In genomic region chr12:91589847-91590690, GRCm38 (mm10) we compare ENCODE assay signal across 8 mouse cellular contexts. TPM values are rescaled to one million over a fixed set of nuclear protein-coding genes. Genes with fewer than 3 reads are reported as not detected.
DNase-seq lines count a peak whose midpoint lies in the region; ATAC-seq and TF ChIP-seq lines count a peak whose summit lies in the region.

Gene Gtf2a1, minus strand, starts transcription at chr12:91590487.

- peak; percentile 99 for TF ChIP-seq POLR2A in olfactory bulb, adult 2 months (IDR thresholded peaks at IDR 0.05; ENCODE audit: insufficient read depth, low read depth, low read length)
- TF ChIP-seq POLR2A in thymus, adult 2 months (IDR thresholded peaks at IDR 0.05; ENCODE audit: control insufficient read depth, extremely low read depth, insufficient read depth, low read length, poor library complexity), result peak; percentile 100

- intact Hi-C loops in heart, postnatal 36 days (cut with DNase I), result loop anchor here (5.0 to 10.0 kb wide), 2 partner anchors 205 to 257 kb away; partner anchors contain the start of genes Cep128, Sel1l and Tshr

- WGBS in forebrain, embryonic 16.5 days, result 1% methylated on average over 59 of the region's 99 CpGs
- WGBS in lung, embryonic 14.5 days, result under 1% methylated on average over 77 of the region's 99 CpGs
- WGBS in olfactory bulb, adult 2 months, result under 1% methylated on average over 80 of the region's 99 CpGs
- under 1% methylated on average over 99 of the region's 99 CpGs for WGBS in thymus, adult 2 months

- in situ Hi-C loops in ES-E14 (cut with MboI; ENCODE audit: low sequenced_read_pairs in 2 of 2, unreplicated experiment in 2 of 2), result no loop called here

- peak within 1 kb of the TSS; percentile 99 for H3K9ac ChIP-seq in ES-E14 (ENCODE audit: insufficient read depth, low read depth, low read length, poor library complexity, severe bottlenecking)
- H3K9ac ChIP-seq in forebrain, embryonic 16.5 days (replicated peaks; ENCODE audit: low read depth, low read length), result peak within 1 kb of the TSS; percentile 100
- peak within 1 kb of the TSS; percentile 100 for H3K9ac ChIP-seq in lung, embryonic 14.5 days

- peak within 1 kb of the TSS; percentile 82 to 97 for H3K4me3 ChIP-seq in ES-E14 (ENCODE audit: insufficient read depth in 1 of 2, low read depth in 1 of 2, low read length in 2 of 2, poor library complexity in 1 of 2, severe bottlenecking in 1 of 2)
- peak within 1 kb of the TSS; percentile 84 for H3K4me3 ChIP-seq in forebrain, embryonic 16.5 days (replicated peaks; ENCODE audit: low read length)
- peak within 1 kb of the TSS; percentile 95 for H3K4me3 ChIP-seq in layer of hippocampus, adult 2 months
- H3K4me3 ChIP-seq in lung, embryonic 14.5 days (ENCODE audit: low read depth, low read length), result peak within 1 kb of the TSS; percentile 90
- peak within 1 kb of the TSS; percentile 88 for H3K4me3 ChIP-seq in olfactory bulb, adult 2 months (ENCODE audit: insufficient read depth, low read depth, low read length)
- H3K4me3 ChIP-seq in thymus, adult 2 months (ENCODE audit: control insufficient read depth, insufficient read depth, low read length), result peak within 1 kb of the TSS; percentile 94

- DNase-seq in ES-E14 (ENCODE audit: low read depth, low spot score), result peak; percentile 89
- peak; percentile 95 for DNase-seq in cerebellum, adult 11-12 months
- DNase-seq in heart, postnatal 36 days, result peak; percentile 94 to 97
- DNase-seq in layer of hippocampus, adult 2 months (ENCODE audit: low spot score in 2 of 2), result peak; percentile 90
- DNase-seq in lung, embryonic 14.5 days, result peak; percentile 96
- peak; percentile 94 for DNase-seq in thymus, adult 2 months

- H3K4me2 ChIP-seq in forebrain, embryonic 16.5 days (ENCODE audit: low read length), result peak within 1 kb of the TSS; percentile 74
- H3K4me2 ChIP-seq in lung, embryonic 14.5 days, result peak within 1 kb of the TSS; percentile 79

- ATAC-seq in forebrain, embryonic 16.5 days, result peak; percentile 77
- peak; percentile 82 for ATAC-seq in lung, embryonic 14.5 days (ENCODE audit: insufficient read depth)

- no peaks in the 10 kb centered on the region for H3K9me3 ChIP-seq in ES-E14 (ENCODE audit: control insufficient read depth, insufficient read depth, low read depth, low read length)
- H3K9me3 ChIP-seq in forebrain, embryonic 16.5 days (ENCODE audit: control insufficient read depth, low read length), result no peaks in the 10 kb centered on the region
- no peaks in the 10 kb centered on the region for H3K9me3 ChIP-seq in lung, embryonic 14.5 days (ENCODE audit: low read depth, low read length)

- no peaks in the 10 kb centered on the region; a peak in 2 of 4 replicates for H3K4me1 ChIP-seq in ES-E14 (ENCODE audit: control insufficient read depth in 2 of 2, insufficient read depth in 2 of 2, low read length in 2 of 2, poor library complexity in 1 of 2)
- peaks cover 12% of the 10 kb centered on the region for H3K4me1 ChIP-seq in forebrain, embryonic 16.5 days (replicated peaks; ENCODE audit: control insufficient read depth, insufficient read depth, low read length)
- peaks cover 7% of the 10 kb centered on the region; the same call in 1 of the 2 replicates for H3K4me1 ChIP-seq in lung, embryonic 14.5 days (ENCODE audit: insufficient read depth)
- H3K4me1 ChIP-seq in olfactory bulb, adult 2 months (ENCODE audit: control insufficient read depth, insufficient read depth, low read length), result peaks cover 2% of the 10 kb centered on the region; the same call in 1 of the 2 replicates
- peaks cover 2% of the 10 kb centered on the region for H3K4me1 ChIP-seq in thymus, adult 2 months (replicated peaks; ENCODE audit: control insufficient read depth, insufficient read depth, low read length)

- TF ChIP-seq CTCF in layer of hippocampus, adult 2 months (conservative IDR thresholded peaks at IDR 0.05), result no peak
- TF ChIP-seq CTCF in lung, embryonic 14.5 days (IDR thresholded peaks at IDR 0.05; ENCODE audit: low read depth), result no peak
- TF ChIP-seq CTCF in olfactory bulb, adult 2 months (IDR thresholded peaks at IDR 0.05; ENCODE audit: insufficient read depth, low read depth, low read length), result no peak
- TF ChIP-seq CTCF in thymus, adult 2 months (IDR thresholded peaks at IDR 0.05; ENCODE audit: borderline replicate concordance, control insufficient read depth, extremely low read depth, insufficient read depth, low read length, poor library complexity), result peak; percentile 21; the same call in 1 of the 2 replicates

- H3K27me3 ChIP-seq in forebrain, embryonic 16.5 days (replicated peaks; ENCODE audit: control insufficient read depth, insufficient read depth, low read length), result no peaks in the 10 kb centered on the region
- H3K27me3 ChIP-seq in lung, embryonic 14.5 days (ENCODE audit: insufficient read depth, low read length), result no peaks in the 10 kb centered on the region
- H3K27me3 ChIP-seq in thymus, adult 2 months (ENCODE audit: control insufficient read depth, insufficient read depth, low read length), result no peaks in the 10 kb centered on the region

- H3K27ac ChIP-seq in ES-E14 (ENCODE audit: insufficient read depth, low read depth, low read length, poor library complexity, severe bottlenecking), result peak within 1 kb of the TSS; percentile 99
- H3K27ac ChIP-seq in forebrain, embryonic 16.5 days (ENCODE audit: low read length), result peak within 1 kb of the TSS; percentile 100
- H3K27ac ChIP-seq in layer of hippocampus, adult 2 months, result peak within 1 kb of the TSS; percentile 99
- H3K27ac ChIP-seq in lung, embryonic 14.5 days (ENCODE audit: low read depth), result peak within 1 kb of the TSS; percentile 100
- H3K27ac ChIP-seq in olfactory bulb, adult 2 months (ENCODE audit: insufficient read depth, low read depth, low read length), result peak within 1 kb of the TSS; percentile 93
- H3K27ac ChIP-seq in thymus, adult 2 months (ENCODE audit: control insufficient read depth, insufficient read depth, low read length), result peak within 1 kb of the TSS; percentile 99

- H3K36me3 ChIP-seq in ES-E14 (ENCODE audit: control insufficient read depth, insufficient read depth, low read length, poor library complexity, severe bottlenecking), result peaks cover 3% of the 10 kb centered on the region
- H3K36me3 ChIP-seq in forebrain, embryonic 16.5 days (ENCODE audit: control insufficient read depth, insufficient read depth), result peaks cover 4% of the 10 kb centered on the region; the same call in 1 of the 2 replicates
- H3K36me3 ChIP-seq in lung, embryonic 14.5 days (ENCODE audit: insufficient read depth), result peaks cover 8% of the 10 kb centered on the region
- H3K36me3 ChIP-seq in thymus, adult 2 months (ENCODE audit: control insufficient read depth, insufficient read depth, low read length), result peaks cover 2% of the 10 kb centered on the region; the same call in 1 of the 2 replicates

TF ChIP-seq in ES-E14, 5 proteins besides CTCF, POLR2A, EP300 and RAD21:
- peak; percentile 62 for TF ChIP-seq CHD2 (IDR thresholded peaks at IDR 0.05; ENCODE audit: low read depth, low read length)
- peak; percentile 63 for TF ChIP-seq HCFC1 (IDR thresholded peaks at IDR 0.05; ENCODE audit: borderline replicate concordance, insufficient read depth, low read length)
- peak; percentile 84 for TF ChIP-seq MAFK (IDR thresholded peaks at IDR 0.05; ENCODE audit: insufficient read depth, low read depth, low read length)
- TF ChIP-seq ZNF384 (IDR thresholded peaks at IDR 0.05; ENCODE audit: low read depth, low read length), result no peak

RNA-seq across cellular contexts. Expression of gene Gtf2a1, which starts in this region (rescaled TPM):
- total RNA-seq in ES-E14 (2012; rRNA removed), result 27.9 and 38.0 TPM in 2 replicates
- 77.2 and 85.5 TPM in 2 replicates for polyA plus RNA-seq in forebrain, embryonic 16.5 days (2015; fragmentation: Nextera tagmentation; extraction: Ambion mirVana)
- 10 to 100 TPM; 26.9 to 32.8 TPM for total RNA-seq in heart, postnatal 36 days (2021)
- 10 to 100 TPM; 52.2 to 53.0 TPM for total RNA-seq in layer of hippocampus, adult 2 months (2021)
- 36.1 and 38.2 TPM in 2 replicates for polyA plus RNA-seq in lung, embryonic 14.5 days (2014; fragmentation: Nextera tagmentation; extraction: Ambion mirVana)
- polyA plus RNA-seq in olfactory bulb, adult 2 months (2012; ENCODE audit: insufficient read depth, insufficient read length, low replicate concordance, missing spikeins), result not detected in 2 replicates
- polyA plus RNA-seq in thymus, adult 2 months (2012; rRNA removed), result 16.3 and 20.1 TPM in 2 replicates

Comparison
In these comparisons a context has a peak if more than half of its experiments do, and no peak if none do; other contexts are left out.
1. Peak in every context shown above with its lines: DNase-seq, ATAC-seq, H3K4me3 ChIP-seq and H3K27ac ChIP-seq.